Mouse (Mus musculus) forebrain, embryonic 12.5 days (tissue): ENCODE measurements around the gene Taar9. TPM values are rescaled to one million over a fixed set of nuclear protein-coding genes. Genes with fewer than 3 reads are reported as not detected.

Source experiments
- polyA plus RNA-seq: library from polyadenylated mRNA; unstranded; fragments of >200 nt; fragmentation: Nextera tagmentation; extraction: Ambion mirVana; gene quantifications from 2 replicates; pipeline ENCODE4 v1.2.1, GENCODE M21; 2016

The Taar9 gene
- polyA plus RNA-seq, 1 experiment from 2014 or later, result not detected

Other genes starting within 250 kb of the Taar9 start
- 0.63 and 0.65 TPM in 2 replicates for gene Vnn1, start 214.8 kb downstream of the Taar9 start, polyA plus RNA-seq
- gene Taar1, start 189.2 kb downstream of the Taar9 start, polyA plus RNA-seq, result not detected in 2 replicates
- not detected in 2 replicates for gene Taar2, start 171.0 kb downstream of the Taar9 start, polyA plus RNA-seq
- not detected in 2 replicates for gene Taar3, start 160.0 kb downstream of the Taar9 start, polyA plus RNA-seq
- not detected in 2 replicates for gene Taar4, start 149.0 kb downstream of the Taar9 start, polyA plus RNA-seq
- not detected in 2 replicates for gene Taar5, start 138.8 kb downstream of the Taar9 start, polyA plus RNA-seq
- gene Taar6, start 123.9 kb downstream of the Taar9 start, polyA plus RNA-seq, result not detected in 2 replicates
- gene Taar7a, start 116.1 kb downstream of the Taar9 start, polyA plus RNA-seq, result not detected in 2 replicates
- gene Taar7b, start 109.6 kb downstream of the Taar9 start, polyA plus RNA-seq, result not detected in 2 replicates
- not detected in 2 replicates for gene Taar7d, start 82.3 kb downstream of the Taar9 start, polyA plus RNA-seq
- not detected in 2 replicates for gene Taar7e, start 71.9 kb downstream of the Taar9 start, polyA plus RNA-seq
- not detected in 2 replicates for gene Taar7f, start 60.0 kb downstream of the Taar9 start, polyA plus RNA-seq
- gene Taar8a, start 33.0 kb downstream of the Taar9 start, polyA plus RNA-seq, result not detected in 2 replicates
- not detected in 2 replicates for gene Taar8b, start 17.2 kb downstream of the Taar9 start, polyA plus RNA-seq
- gene Taar8c, start 7.6 kb downstream of the Taar9 start, polyA plus RNA-seq, result not detected in 2 replicates
- 115 and 121 TPM in 2 replicates for gene Stx7, start 39.8 kb upstream of the Taar9 start, polyA plus RNA-seq
- gene Moxd1, start 114.0 kb upstream of the Taar9 start, polyA plus RNA-seq, result 2.7 and 3.2 TPM in 2 replicates